Mouse (Mus musculus) heart, embryonic 12.5 days (tissue): ENCODE data around the gene Nme6. TPM values are rescaled to one million over a fixed set of nuclear protein-coding genes. Genes with fewer than 3 reads are reported as not detected.

Experiments used
- microRNA-seq: library from miRNA; unstranded; fragments of <30 nt; microRNA quantifications from one replicate; pipeline ENCODE4, GENCODE M21; 2017
- polyA plus RNA-seq: library from polyadenylated mRNA; unstranded; fragments of >200 nt; fragmentation: Nextera tagmentation; extraction: Ambion mirVana; gene quantifications from 2 replicates; pipeline ENCODE4 v1.2.1, GENCODE M21; 2016

Gene Nme6
- polyA plus RNA-seq, 1 experiment from 2014 or later: 55.7 TPM

Small RNA genes within 50 kb of the gene (microRNA-seq; reads per million reads assigned to microRNA genes)
- gene Mir7089: 1.7 reads per million

Other genes starting within 250 kb of the Nme6 start
- gene Fbxw24, start 206.7 kb upstream of the Nme6 start, polyA plus RNA-seq: not detected in 2 replicates
- not detected in 2 replicates for gene Fbxw25, start 168.1 kb upstream of the Nme6 start, polyA plus RNA-seq
- not detected in 2 replicates for gene Fbxw18, start 130.0 kb upstream of the Nme6 start, polyA plus RNA-seq
- gene Fbxw26, start 86.7 kb upstream of the Nme6 start, polyA plus RNA-seq: not detected in 2 replicates
- gene Fbxw27, start 42.1 kb upstream of the Nme6 start, polyA plus RNA-seq: not detected in 2 replicates
- not detected in 2 replicates for gene Spink8, start 20.5 kb upstream of the Nme6 start, polyA plus RNA-seq
- 0.35 and 1.1 TPM in 2 replicates for gene Camp, start 16.9 kb downstream of the Nme6 start, polyA plus RNA-seq
- 27.6 and 28.6 TPM in 2 replicates for gene Cdc25a, start 42.8 kb downstream of the Nme6 start, polyA plus RNA-seq
- gene Map4, start 98.7 kb downstream of the Nme6 start, polyA plus RNA-seq: 118 and 122 TPM in 2 replicates